Mouse (Mus musculus): ENCODE results near the gene Rinl.

Gene Rinl

GRCm38 (mm10) chr7:28823932-28824331 is 35.2 kb downstream of the Rinl start:
- no peak for DNase-seq (ENCODE audit: low spot score)

DNA sequence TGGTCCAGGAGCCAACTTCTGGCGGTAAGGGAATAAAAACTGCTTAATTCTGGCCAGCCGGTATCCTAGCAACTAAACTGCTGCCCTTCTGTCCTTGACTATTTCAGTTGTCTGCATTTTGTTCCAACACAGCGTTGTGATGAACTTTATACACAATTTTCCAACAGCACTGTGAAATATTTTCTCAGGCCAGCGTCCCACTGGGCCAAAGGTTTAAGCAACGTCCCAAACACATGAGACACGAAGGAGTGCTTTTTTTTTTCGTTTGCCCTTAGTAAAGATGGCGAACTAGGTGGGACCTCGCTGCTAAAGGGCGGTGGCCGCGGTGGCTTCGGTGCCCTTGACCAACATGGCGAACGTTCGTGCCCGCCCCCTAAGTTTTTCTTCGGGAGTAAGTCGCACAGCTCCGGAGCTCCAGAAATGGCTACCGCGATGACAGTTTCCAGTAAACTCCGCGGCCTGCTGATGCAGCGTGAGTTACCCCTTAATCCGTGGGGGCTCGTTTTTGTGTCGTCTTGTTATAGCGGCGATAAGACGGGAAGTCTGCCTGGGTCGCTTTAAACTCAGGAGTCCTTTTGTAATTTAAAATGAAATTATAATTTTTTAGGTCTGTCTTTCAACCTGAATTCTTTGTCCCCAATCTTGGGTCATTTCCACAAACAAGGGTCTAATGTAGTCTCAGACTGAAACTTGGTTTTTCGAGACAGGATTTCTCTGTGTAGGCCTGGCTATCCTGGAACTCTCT is 36.3 kb downstream of the Rinl start, which contains the start of gene Ech1:
Ech1 (plus strand) TSS at position 277 of the 745 bp plus-strand sequence.
- DNase-seq (ENCODE audit: low spot score) = peak; percentile 93

DNA sequence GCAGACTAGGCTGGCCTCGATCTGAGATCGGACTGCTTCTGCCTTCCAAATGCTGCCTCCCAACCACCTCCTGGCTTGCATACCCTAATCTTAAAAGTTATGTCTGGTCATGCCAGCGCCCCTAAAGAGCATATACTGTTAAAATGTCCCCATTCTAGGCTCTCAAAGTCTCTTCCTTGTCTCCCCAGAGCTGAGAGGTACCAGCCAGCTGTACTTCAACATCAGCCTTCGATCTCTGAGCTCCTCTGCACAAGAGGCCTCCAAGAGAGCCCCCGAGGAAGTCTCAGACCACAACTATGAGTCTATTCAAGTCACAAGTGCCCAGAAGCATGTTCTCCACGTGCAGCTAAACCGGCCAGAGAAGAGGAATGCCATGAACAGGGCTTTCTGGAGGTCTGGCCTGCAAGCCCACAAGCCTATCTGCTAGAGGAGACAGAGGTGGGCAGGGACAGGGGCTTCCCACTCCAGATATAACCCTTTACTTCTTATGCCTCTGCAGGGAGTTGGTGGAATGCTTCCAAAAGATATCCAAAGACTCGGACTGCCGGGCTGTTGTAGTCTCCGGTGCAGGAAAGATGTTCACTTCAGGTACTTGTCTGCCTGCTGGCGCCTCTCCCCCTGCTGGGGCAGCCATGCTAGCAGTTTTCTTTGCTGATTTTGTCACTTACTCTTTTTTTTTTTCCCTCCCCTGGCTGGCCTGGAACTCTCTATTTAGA is 37.1 kb downstream of the Rinl start:
- peak; percentile 58 for DNase-seq (ENCODE audit: low spot score)

DNA sequence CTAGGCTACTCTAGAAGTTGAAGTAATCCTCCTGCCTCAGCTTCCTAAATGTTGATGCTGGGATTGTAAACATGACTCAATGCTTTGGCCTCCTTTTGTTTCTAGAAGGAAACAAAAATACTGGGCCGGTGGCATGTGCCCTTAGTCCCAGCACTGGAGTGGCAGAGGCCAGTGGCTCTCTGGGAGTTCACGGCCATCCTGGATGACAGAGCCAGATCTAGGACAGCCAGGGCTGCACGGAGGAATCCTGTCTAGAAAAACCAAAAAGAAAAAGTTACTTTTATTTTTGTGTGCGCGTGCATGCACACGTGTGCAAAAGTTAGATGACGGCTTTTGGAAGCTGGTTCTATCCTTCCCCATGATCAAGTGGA is 37.6 kb downstream of the Rinl start:
- no peak for DNase-seq (ENCODE audit: low spot score)

DNA sequence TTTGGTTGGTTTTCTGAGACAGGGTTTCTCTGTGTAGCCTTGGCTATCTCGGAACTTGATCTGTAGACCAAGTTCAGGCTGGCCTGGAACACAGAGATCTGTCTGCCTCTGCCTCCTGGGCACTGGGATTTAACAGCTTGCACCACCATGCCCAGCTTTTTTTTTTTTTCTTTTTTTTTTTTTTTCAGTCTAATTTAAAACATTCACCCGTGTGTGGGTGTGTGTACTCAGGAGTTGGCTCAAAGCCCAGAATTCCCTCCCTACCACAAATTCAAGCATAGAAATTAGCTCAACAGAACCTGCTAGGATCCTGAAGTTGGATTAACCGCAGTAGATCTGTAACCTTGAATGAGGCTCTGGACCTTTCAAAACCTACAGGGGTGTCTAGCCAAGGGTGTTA is 38.6 kb downstream of the Rinl start:
- DNase-seq (ENCODE audit: low spot score) = peak; percentile 68

DNA sequence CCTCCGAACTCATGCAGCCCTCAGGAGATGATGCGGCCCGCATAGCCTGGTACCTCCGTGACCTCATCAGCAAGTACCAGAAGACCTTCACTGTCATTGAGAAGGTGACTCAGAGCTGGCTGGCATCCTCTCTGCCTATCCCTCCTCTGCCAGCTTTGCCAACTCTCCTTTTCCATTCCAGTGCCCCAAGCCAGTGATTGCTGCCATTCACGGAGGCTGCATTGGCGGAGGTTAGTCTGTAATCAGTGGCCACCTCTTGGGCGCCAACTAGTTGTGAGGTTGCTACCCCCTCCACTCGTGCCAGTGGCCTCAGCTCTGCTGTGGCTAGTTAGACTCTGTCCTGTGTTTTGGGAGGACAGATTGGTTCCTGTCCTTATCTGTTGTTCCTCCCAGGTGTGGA is 41.1 kb downstream of the Rinl start:
- no peak for DNase-seq (ENCODE audit: low spot score)

- DNase-seq (ENCODE audit: low spot score) = no peak
These were observed 42.2 kb downstream of the Rinl start for GRCm38 (mm10) chr7:28830981-28831380.

GRCm38 (mm10) chr7:28831411-28832125 is 42.8 kb downstream of the Rinl start:
- DNase-seq (ENCODE audit: low spot score) = no peak

DNA sequence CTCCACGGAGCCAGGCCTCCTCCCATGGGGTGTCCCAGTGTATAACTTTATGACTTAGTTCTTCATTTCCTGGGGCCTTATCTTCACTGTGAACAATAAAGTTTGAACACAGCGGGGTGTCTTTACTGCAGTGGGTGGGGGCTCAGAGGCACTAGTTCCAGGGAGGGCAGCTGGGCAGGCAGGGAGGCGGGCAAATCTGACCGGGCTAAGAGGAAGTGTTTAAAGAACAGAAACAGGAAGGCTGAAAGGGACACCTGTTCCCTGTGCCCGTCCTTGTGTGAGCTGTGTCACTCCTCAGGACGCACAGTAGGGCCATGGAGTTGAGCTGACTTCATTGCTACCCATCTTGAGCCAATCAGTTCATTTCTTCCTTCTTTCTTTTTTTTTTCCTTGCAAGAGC is 43.4 kb downstream of the Rinl start:
- no peak for DNase-seq (ENCODE audit: low spot score)

GRCm38 (mm10) chr7:28833723-28834347 is 45.1 kb downstream of the Rinl start, which contains the start of gene Lgals4:
Gene Lgals4 (plus strand): TSS chr7:28833854.
- DNase-seq (ENCODE audit: low spot score) = no peak

DNA sequence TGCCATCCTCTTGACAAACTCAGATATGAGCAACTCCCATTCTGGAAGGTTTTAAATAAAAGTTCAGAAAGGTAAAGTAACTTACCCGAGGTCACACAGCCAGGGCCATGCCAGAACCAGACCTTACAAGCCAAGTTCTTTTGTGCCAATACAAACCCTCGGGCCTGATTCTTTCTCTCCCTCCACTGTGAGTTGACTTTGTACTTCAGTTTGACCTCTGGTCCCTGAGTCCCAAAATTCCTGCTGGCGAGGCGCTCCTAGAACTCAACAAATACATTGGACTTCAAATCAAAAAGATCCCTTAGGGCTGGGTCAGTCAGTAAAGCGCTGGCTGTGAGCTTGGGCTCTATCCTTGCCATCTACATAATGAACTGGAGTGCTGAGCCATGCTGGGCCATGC is 48.2 kb downstream of the Rinl start:
- DNase-seq (ENCODE audit: low spot score) = no peak

GRCm38 (mm10) chr7:28838331-28838730 is 49.6 kb downstream of the Rinl start:
- no peak for DNase-seq (ENCODE audit: low spot score)

DNA sequence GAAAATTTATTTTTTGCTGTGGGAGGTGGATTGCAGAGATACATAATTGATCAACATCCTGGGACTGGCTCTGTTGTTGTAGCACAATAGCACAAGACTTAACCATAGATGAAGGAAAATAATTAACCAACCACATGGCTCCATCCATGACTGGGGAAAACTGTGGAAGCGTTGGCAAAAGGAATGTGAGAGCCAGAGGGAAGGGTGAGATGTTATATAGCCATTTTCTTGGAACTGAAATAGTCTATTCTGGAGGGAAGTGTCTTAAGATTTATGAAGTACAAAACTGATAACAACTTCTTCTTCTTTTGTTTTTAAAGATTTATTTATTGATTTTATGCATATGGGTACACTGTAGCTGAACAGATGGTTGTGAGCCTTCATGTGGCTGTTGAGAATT is 58.5 kb downstream of the Rinl start:
- DNase-seq (ENCODE audit: low spot score) = no peak

Data from testis, postnatal 10 days (tissue).